Mouse (Mus musculus): ENCODE data around the gene Sytl3.
"Not testable (repeated sequence)": the region's sequence is repeated elsewhere in the genome, so short reads cannot be mapped to it uniquely, and the experiment has no call there.

GRCm38 (mm10) chr17:6702625-6703221 lies 43.8 kb downstream of the Sytl3 start:
- not testable (repeated sequence) for TF ChIP-seq CTCF, EP300 (IDR thresholded peaks at IDR 0.05; ENCODE audit: low read depth)
